Mouse (Mus musculus) heart, adult 18-20 months (tissue): ENCODE results near the gene Bicdl1. TPM values are rescaled to one million over a fixed set of nuclear protein-coding genes. Genes with fewer than 3 reads are reported as not detected.
A peak's percentile ranks its signal among the peaks of the same experiment; 100 is the strongest.
"Not testable (repeated sequence)": the region's sequence is repeated elsewhere in the genome, so short reads cannot be mapped to it uniquely, and the experiment has no call there.

Source experiments
- DNase-seq, 2 experiments: peaks; one replicate each; pipeline ENCODE4 v3.0.0; 2021 to 2022; ENCODE audit warnings: mixed read lengths in 1 of 2
- long read RNA-seq, 2 experiments: library from polyadenylated mRNA; stranded (forward); transcript quantifications; one replicate each; pipeline ENCODE4 v2.0.0; 2021
- total RNA-seq, 2 experiments: library from RNA; stranded (reverse); gene quantifications; 2 replicates each; pipeline ENCODE4 v1.2.3; 2021

Gene Bicdl1
- 1 to 10 TPM; 8.0 to 8.3 TPM for total RNA-seq
- long read RNA-seq, experiment 1, transcript Bicdl1-203 (3 exons, 1,874 nt): major isoform, 5 of 9 reads
- long read RNA-seq, experiment 1, partial matches to known transcripts: 0 of 9 reads
- long read RNA-seq, experiment 1, other reads (novel, unspliced or antisense): 2 of 9 reads
- long read RNA-seq, experiment 2, partial matches to known transcripts: 0 of 5 reads
- long read RNA-seq, experiment 2, other reads (novel, unspliced or antisense): 2 of 5 reads

GRCm38 (mm10) chr5:115731001-115731731, at the start of gene Bicdl1:
TSS of gene Bicdl1 (minus strand) at chr5:115731621.
- peak; percentile 73 to 85 for DNase-seq

DNA sequence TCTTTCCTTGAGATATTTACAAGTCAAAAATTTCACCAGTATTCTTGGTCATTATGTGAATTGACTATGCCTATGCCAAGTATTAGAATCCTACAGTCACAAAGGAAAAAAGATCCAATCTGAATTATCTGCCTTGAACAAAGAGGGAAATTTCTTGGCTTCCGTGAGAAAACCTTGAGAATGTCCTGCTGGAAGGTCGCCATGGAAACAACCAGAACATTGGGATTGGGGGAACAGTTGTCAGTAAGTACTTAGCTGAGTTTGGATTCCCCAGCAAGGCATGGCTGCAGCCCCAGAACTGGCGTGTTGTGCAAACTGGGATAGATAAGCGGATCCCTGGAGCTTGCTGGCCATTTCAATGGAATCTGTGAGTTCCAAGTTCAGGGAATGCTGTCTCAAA, 45.5 kb upstream of the Bicdl1 start:
- no peak for DNase-seq

GRCm38 (mm10) chr5:115775350-115775749, 43.9 kb upstream of the Bicdl1 start:
- no peak for DNase-seq

GRCm38 (mm10) chr5:115770048-115770447, 38.6 kb upstream of the Bicdl1 start:
- DNase-seq: no peak

DNA sequence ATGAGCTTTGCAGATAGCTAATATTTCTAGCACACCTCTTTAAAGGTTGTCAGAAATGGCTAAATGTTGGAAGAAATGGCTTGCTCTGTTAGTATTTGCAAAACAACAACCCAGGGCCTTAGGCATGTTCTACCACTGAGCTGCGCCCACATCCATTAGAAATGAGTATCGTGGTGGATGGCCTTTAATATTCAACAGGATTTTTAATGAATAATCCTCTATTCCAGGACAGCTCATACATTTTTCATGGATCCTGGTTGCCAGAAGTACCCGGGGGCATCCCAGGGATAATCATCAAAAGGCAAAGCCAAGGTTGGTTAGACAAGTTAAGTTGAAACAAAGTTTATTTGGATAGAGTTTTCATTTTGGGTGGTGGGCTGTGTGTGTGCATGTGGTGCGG, 37.7 kb upstream of the Bicdl1 start:
- DNase-seq: no peak

- no peak for DNase-seq
Measured at GRCm38 (mm10) chr5:115766821-115767220, 35.4 kb upstream of the Bicdl1 start.

DNA sequence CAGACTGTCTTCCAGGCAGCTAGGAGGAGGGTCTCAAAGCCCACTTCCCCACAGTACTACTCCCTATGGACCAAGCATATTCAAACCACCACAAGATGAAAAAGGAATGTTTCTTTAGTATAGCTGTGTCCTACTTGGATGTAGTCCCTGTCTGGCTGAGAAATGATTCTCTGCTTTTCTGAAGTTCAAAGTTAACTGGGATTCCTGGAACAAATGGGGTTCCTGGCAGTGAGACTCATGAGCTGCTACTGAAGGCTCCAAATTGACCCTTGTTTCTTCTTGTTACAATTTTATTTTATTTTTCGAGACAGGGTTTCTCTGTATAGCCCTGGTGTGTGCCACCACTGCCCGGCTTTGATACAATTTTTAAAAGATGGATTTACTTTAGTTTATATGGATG, 32.6 kb upstream of the Bicdl1 start:
- no peak for DNase-seq

DNA sequence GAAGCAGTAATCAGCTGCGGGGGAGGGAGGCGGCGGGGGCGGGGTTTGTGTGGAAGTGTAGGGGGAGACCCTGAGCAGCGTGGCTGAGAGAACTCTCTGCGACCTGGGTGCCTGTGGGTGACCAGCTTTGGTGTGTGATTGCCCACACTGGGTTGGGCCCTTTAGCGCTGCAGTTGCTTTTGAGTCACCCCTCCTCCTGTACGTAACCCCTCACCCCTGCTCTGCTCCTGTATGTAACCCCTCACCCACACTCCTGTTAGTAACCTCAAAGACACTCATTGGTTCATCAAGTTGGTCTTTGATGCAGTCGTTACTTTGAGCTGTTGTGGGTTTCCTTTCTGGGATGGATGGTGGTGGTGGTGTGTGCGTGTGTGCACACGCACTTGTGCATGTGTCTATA, 29.5 kb upstream of the Bicdl1 start:
- no peak for DNase-seq

DNA sequence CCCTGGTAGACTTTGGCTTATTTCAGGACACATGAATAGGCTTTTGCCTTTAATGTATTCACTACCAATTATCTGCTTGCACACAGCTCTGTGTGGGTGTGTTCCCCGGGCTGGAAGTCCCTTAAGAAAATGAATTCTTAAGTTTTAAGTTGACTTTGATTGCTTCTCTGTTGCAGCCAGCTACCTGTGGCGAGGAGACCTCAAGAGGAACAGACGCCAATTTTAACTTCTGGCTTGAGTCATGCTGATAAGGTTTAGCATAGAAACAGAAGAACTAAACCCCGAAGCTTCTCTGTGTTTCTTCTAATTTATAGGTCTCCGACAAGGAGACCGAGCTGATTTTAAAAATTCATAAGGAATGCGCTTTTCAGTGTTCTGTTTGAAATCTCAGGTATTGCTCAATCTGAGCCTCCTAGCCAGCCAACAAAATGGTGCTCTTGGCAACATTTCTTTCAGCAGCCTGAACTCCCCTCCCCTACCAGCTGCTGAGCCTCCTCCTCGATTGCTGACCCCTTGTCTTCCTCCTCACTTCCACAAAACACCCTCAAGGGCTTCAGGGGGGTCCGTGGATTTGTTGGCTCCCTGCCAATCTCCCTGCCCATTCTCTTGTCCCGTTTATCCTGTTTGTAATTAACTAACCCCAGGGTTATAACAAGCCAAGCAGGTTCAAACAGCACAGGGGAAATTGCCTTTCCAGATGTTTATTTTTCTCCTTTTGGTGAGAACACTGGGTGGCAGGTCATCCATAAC, 27.2 kb upstream of the Bicdl1 start:
- DNase-seq: no peak

DNA sequence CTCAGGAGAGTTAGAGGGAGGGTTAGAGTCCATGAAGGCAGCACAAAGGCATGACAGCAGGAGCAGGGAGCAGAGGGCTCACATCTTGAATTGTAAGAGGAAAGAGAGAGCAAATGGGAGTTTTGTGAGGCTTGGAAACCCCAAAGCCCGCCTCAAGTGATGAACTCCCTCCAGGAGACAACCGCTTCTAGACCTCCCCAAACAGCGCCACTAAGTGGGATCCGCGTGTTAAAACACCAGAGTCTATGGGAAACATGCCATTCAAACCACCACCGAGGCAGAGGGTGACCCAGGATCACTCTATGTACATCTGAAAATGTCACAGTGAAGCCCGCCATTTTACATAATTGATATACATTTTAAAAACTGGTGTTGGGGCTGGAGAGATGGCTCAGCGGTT, 26.1 kb upstream of the Bicdl1 start:
- DNase-seq: no peak

DNA sequence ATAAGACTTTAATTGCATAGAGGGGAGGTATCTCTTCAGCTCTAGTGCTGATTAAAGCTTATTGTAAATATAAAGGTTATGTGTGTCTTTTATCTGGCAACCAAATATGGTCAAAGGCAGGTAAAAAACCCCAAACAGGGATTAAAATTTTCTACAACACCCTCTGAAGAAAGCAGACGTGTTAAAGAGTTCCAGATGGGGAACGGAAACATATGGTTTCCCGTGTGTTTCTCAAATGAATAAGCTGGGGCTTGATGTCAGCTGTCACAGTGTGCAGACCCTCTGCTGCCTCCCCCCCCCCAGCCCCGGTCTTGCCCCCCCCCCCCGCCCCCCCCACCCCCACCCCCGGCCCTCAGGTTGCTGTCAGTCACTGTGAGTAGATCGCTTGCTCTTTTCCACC, 24.1 kb upstream of the Bicdl1 start:
- no peak for DNase-seq

GRCm38 (mm10) chr5:115754831-115755230, 23.4 kb upstream of the Bicdl1 start:
- no peak for DNase-seq

DNA sequence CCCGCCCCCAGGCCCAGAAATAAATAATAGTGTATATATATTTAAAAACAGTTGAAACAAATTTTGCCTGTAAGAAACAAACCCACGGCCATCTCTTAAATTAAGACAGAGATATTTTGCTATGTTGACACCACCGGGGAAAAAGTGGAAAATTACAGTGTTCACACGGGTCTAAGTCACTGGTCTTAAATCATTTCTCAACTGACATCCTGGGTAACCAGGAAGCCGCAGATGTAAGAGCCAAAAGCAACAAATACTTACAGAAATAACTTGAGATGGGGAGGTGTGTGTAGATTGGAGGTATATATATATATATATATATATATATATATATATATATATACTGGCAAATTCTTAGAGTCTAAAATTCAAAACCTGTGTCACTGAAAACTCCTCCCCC, 21.5 kb upstream of the Bicdl1 start:
- DNase-seq: no peak

DNA sequence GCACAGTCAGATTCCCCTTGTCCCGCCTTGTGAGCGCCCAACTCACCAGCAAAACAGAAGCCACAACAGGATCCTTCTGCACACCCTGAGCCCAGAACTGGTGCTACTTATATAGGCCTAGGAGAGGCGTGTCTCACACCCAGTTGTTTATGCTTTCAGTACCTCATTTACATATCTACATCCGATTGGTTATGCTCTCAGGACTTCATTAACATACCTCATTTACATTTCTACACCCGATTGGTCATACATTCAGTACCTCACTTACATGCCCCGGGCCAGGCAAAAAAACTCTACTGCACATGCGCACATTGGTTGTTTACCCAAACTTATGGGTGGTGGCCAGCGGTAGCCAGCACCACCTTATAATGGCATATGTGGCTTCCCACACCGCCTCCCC, 20.5 kb upstream of the Bicdl1 start:
- DNase-seq: not testable (repeated sequence)

GRCm38 (mm10) chr5:115748316-115748715, 16.9 kb upstream of the Bicdl1 start:
- DNase-seq: no peak

GRCm38 (mm10) chr5:115745319-115745718, 13.9 kb upstream of the Bicdl1 start:
- no peak for DNase-seq

DNA sequence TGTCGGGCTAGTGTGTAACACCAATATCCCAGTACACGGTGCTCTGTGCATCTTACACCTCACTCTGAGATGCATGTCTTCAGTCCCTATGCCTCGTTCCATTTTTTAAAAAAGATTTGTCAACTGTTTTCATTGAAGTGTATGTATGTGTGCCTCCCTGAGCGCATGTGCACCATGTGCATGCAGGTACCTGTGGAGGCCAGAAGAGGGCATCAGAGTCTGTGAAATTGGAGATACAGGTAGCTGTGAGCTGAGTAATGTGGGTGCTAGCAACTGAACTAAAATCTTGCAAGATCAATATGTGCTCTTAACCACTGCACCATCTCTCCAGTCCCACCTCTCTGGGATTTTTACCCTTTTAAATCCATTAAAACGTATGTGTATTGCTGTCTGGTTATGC, 6.6 kb upstream of the Bicdl1 start:
- no peak for DNase-seq

DNA sequence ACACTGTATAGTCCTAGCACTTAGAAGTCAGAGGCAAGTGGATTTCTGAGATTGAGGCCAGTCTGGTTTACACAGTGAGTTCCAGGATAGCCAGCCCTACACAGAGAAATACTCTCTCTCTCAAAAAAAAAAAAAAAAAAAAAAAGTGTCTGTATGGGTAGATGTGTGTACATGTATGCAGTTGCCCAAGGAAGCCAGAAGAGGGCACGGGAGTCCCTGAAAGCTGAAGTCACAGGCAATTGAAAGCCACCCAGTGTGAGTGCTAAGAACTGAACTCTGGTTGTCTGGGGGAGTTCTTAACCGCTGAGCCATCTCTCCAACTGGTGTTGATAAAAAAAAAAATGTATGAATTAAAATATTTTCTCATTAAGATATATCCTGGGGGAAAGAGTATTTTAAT, 3.1 kb upstream of the Bicdl1 start:
- DNase-seq: no peak

DNA sequence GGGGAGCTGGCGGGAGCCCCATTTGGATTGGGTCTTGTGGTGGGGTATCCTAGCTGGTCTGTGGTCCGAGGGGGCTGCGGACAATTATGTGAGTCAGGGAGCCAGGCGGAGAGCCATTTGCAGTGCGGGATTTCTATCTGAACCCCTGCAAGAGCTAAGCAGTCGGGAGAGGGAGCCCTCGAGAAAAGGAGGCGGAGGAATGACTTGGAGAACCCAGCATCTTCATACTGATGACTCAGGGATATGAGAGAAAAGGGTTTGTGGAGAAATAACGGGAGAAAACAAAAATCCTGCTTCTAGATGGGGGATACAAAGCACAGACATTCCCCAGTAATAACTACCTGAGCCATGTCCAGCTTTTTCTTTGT, 1.4 kb upstream of the Bicdl1 start:
- peak in 1 of 2 experiments; percentile 45 for DNase-seq

DNA sequence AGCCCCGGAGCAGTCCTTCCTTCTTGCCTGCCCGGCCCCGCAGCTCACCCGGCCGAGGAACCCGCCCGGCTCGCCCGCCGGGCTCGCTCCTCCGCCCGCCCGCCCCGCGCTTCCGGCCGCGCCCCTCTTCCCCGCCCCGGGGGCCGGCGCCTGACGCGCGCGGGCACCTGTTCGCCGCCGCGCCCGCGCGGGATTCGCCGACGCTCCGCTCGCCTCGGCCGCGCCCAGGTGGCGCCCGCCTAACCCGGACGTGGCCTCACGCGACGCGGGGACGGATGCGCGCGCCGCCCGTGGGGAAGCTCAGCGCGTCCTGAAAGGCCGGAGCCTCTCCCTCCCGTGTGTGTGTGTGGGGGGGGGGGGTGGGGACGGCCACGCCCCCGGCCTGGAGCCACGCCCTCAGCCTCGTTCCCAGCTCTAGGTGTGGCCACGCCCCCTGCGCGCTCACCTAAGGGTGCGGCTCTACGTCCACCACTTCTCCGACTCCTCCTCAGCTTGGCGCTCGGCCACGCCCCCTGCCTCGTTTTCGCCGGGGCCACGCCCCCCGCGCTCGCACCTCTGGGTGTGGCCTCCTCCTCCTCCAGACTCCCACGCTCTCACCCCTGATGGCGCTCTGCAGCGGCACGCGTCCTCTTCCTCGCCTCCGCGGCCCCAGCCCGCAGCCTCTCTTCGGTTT, 891 bp upstream of the Bicdl1 start:
- peak; percentile 51 to 68 for DNase-seq

GRCm38 (mm10) chr5:115731732-115732175, 333 bp upstream of the Bicdl1 start:
- DNase-seq: no peak

GRCm38 (mm10) chr5:115730314-115730713, 1.1 kb downstream of the Bicdl1 start:
- no peak for DNase-seq

DNA sequence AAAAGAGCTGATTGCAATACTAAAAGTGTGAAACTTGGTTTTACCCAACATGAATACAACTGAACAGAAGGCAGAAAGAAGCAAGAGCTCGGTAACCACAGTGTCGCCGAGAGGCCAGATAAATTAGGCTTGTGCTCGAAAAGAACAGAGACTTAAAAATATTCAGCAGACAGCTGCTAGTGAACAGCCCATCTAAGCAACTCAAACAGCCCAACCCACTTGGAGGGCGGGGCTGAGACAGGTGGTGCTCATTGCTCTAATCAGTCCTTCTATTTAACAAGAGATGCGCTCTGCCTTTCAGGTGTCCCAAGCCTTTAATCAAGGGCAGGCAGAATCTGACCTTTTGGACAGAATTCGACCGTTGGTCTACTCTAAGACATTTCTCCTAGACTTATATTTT, 4.8 kb downstream of the Bicdl1 start:
- no peak for DNase-seq
